Mouse (Mus musculus) liver, embryonic 15.5 days (tissue): ENCODE measurements around the gene Arhgef6. TPM values are rescaled to one million over a fixed set of nuclear protein-coding genes. Genes with fewer than 3 reads are reported as not detected.

Experiments
- ATAC-seq: fragments of 200-750 bp; cut with Nextera tagmentation; 2 replicates; pipeline ENCODE4 v1.8.0; 2017; ENCODE audit warnings: moderate number of reproducible peaks, mild to moderate bottlenecking, moderate library complexity; ENCODE audit not compliant: insufficient read depth
- H3K27ac ChIP-seq: fragments of 300-500 bp; sonication (generic); replicated peaks from 2 replicates; pipeline ENCODE4 v1.5.1; 2015; ENCODE audit warnings: mild to moderate bottlenecking, inconsistent platforms
- H3K27me3 ChIP-seq: fragments of 300-500 bp; sonication (generic); 2 replicates; pipeline ENCODE4 v1.6.1; 2015; ENCODE audit warnings: mild to moderate bottlenecking, inconsistent platforms
- H3K36me3 ChIP-seq: fragments of 300-500 bp; sonication (generic); replicated peaks from 2 replicates; pipeline ENCODE4 v1.6.1; 2015; ENCODE audit warnings: moderate library complexity, mild to moderate bottlenecking, inconsistent platforms
- H3K4me1 ChIP-seq: fragments of 300-500 bp; sonication (generic); replicated peaks from 2 replicates; pipeline ENCODE4 v1.6.1; 2015; ENCODE audit warnings: inconsistent platforms
- H3K4me2 ChIP-seq: fragments of 300-500 bp; sonication (generic); 2 replicates; pipeline ENCODE4 v1.6.1; 2015; ENCODE audit warnings: moderate library complexity, mild to moderate bottlenecking, inconsistent platforms
- H3K4me3 ChIP-seq: fragments of 300-500 bp; sonication (generic); replicated peaks from 2 replicates; pipeline ENCODE4 v1.5.1; 2015; ENCODE audit warnings: mild to moderate bottlenecking, inconsistent platforms
- H3K9ac ChIP-seq: fragments of 300-500 bp; sonication (generic); 2 replicates; pipeline ENCODE4 v1.6.1; 2015; ENCODE audit warnings: moderate library complexity, mild to moderate bottlenecking, inconsistent platforms
- H3K9me3 ChIP-seq: fragments of 300-500 bp; sonication (generic); replicated peaks from 2 replicates; pipeline ENCODE4 v1.6.1; 2016; ENCODE audit warnings: inconsistent platforms
- WGBS: fragments of 180-500 bp; shearing (Covaris S2); methylation state at CpG from one replicate; pipeline ENCODE4 v1.1.7; 2015; ENCODE audit warnings: mixed read lengths; ENCODE audit not compliant: insufficient replicate concordance; 5-methylcytosine and 5-hydroxymethylcytosine counted together
- polyA plus RNA-seq: library from polyadenylated mRNA; unstranded; fragments of >200 nt; fragmentation: Nextera tagmentation; extraction: Ambion mirVana; gene quantifications from 2 replicates; pipeline ENCODE4 v1.2.1, GENCODE M21; 2015

The Arhgef6 gene
- polyA plus RNA-seq, 1 experiment from 2014 or later = 5.7 TPM

GRCm38 (mm10) chrX:57196319-57196718, 142.2 kb downstream of the Arhgef6 start:
- no peak overlapping the region for H3K4me2 ChIP-seq
- H3K9me3 ChIP-seq = no peaks in the 10 kb centered on the region
- ATAC-seq = no peak
- no peaks in the 10 kb centered on the region for H3K4me1 ChIP-seq
- no peaks in the 10 kb centered on the region for H3K27me3 ChIP-seq
- H3K27ac ChIP-seq = no peak overlapping the region
- WGBS = 51% methylated on average over 9 of the region's 9 CpGs
- no peaks in the 10 kb centered on the region for H3K36me3 ChIP-seq
- no peak overlapping the region for H3K9ac ChIP-seq
- no peak overlapping the region for H3K4me3 ChIP-seq

GRCm38 (mm10) chrX:57189335-57189734, 149.2 kb downstream of the Arhgef6 start:
- no peaks in the 10 kb centered on the region for H3K4me1 ChIP-seq
- 44% methylated on average over 5 of the region's 5 CpGs for WGBS
- H3K4me3 ChIP-seq = no peak overlapping the region
- no peaks in the 10 kb centered on the region for H3K36me3 ChIP-seq
- no peak overlapping the region for H3K4me2 ChIP-seq
- H3K27me3 ChIP-seq = no peaks in the 10 kb centered on the region
- ATAC-seq = no peak
- no peak overlapping the region for H3K27ac ChIP-seq
- no peak overlapping the region for H3K9ac ChIP-seq
- H3K9me3 ChIP-seq = no peaks in the 10 kb centered on the region

- Histone ChIP-seq H3K36me3 (no peaks in the 10 kb centered on the region), H3K4me2 (no peak overlapping the region), H3K4me3 (no peak overlapping the region), H3K4me1 (no peaks in the 10 kb centered on the region), H3K27ac (no peak overlapping the region), H3K9me3 (no peaks in the 10 kb centered on the region), H3K27me3 (no peaks in the 10 kb centered on the region), H3K9ac (no peak overlapping the region)
- ATAC-seq = no peak
- WGBS = 22% methylated on average over 8 of the region's 8 CpGs
Measured at GRCm38 (mm10) chrX:57187301-57187700, 151.2 kb downstream of the Arhgef6 start.

- H3K27me3 ChIP-seq = no peaks in the 10 kb centered on the region
- H3K9me3 ChIP-seq = no peaks in the 10 kb centered on the region
- 45% methylated on average over 3 of the region's 3 CpGs for WGBS
- no peak overlapping the region for H3K4me2 ChIP-seq
- H3K27ac ChIP-seq = no peak overlapping the region
- no peak overlapping the region for H3K4me3 ChIP-seq
- no peaks in the 10 kb centered on the region for H3K36me3 ChIP-seq
- no peaks in the 10 kb centered on the region for H3K4me1 ChIP-seq
- no peak overlapping the region for H3K9ac ChIP-seq
- no peak for ATAC-seq
Measured at GRCm38 (mm10) chrX:57183359-57183758, 155.2 kb downstream of the Arhgef6 start.

GRCm38 (mm10) chrX:57182470-57182869, 156.1 kb downstream of the Arhgef6 start:
- 47% methylated on average over 2 of the region's 2 CpGs for WGBS
- Histone ChIP-seq H3K4me2 (no peak overlapping the region), H3K9ac (no peak overlapping the region), H3K27me3 (no peaks in the 10 kb centered on the region), H3K36me3 (no peaks in the 10 kb centered on the region), H3K9me3 (no peaks in the 10 kb centered on the region), H3K4me3 (no peak overlapping the region), H3K4me1 (no peaks in the 10 kb centered on the region), H3K27ac (no peak overlapping the region)
- no peak for ATAC-seq

Other genes starting within 250 kb of the Arhgef6 start
- gene Cd40lg, start 126.6 kb downstream of the Arhgef6 start, polyA plus RNA-seq = not detected in 2 replicates
- gene Rbmx, start 54.3 kb upstream of the Arhgef6 start, polyA plus RNA-seq = 24.0 and 24.8 TPM in 2 replicates
- 0.05 TPM in 1 of 2 replicates, not detected in the other for gene Gm364, start 70.4 kb upstream of the Arhgef6 start, polyA plus RNA-seq
- not detected in 2 replicates for gene Gpr101, start 165.0 kb upstream of the Arhgef6 start, polyA plus RNA-seq